Mouse (Mus musculus): ENCODE results near the gene Tex2. TPM values are rescaled to one million over a fixed set of nuclear protein-coding genes. Genes with fewer than 3 reads are reported as not detected.

Gene Tex2
- polyA plus RNA-seq, 1 experiment from 2014 or later: 11.5 TPM

DNA sequence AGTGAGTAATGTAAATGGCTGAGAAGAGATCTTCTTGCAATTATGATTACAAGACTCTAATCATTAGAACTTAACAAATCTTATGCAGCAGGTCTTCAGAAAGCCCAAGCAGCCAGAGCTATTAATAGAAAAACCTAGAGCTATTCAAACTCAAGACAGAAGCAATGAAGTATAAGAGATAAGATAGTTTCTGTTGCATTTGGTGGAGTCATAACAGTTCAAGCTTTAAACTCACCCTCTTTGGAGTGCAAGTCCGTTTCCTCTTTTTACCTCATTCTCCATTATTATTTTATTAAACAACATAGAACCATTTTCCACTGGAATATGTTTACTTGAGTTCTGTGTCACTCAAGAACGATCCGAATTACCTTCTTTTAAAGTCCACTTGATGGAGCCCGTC, 154.7 kb downstream of the Tex2 start:
- H3K4me3 ChIP-seq (ENCODE audit: low read length): no peak overlapping the region
- WGBS: 86% methylated on average over 4 of the region's 4 CpGs
- no peaks in the 10 kb centered on the region for H3K27me3 ChIP-seq (ENCODE audit: control insufficient read depth, insufficient read depth, low read depth, low read length)
- H3K4me2 ChIP-seq (ENCODE audit: low read depth, low read length): no peak overlapping the region
- H3K9ac ChIP-seq (ENCODE audit: low read length): no peak overlapping the region
- no peaks in the 10 kb centered on the region for H3K9me3 ChIP-seq (ENCODE audit: control insufficient read depth, low read length)
- H3K4me1 ChIP-seq (replicated peaks; ENCODE audit: control insufficient read depth, insufficient read depth, low read length): no peaks in the 10 kb centered on the region
- H3K36me3 ChIP-seq (ENCODE audit: control insufficient read depth, insufficient read depth, low read length): no peaks in the 10 kb centered on the region
- H3K27ac ChIP-seq (ENCODE audit: low read length): no peak overlapping the region
- ATAC-seq (ENCODE audit: low read depth): no peak

Other genes starting within 250 kb of the Tex2 start
- gene Prr29, start 248.0 kb downstream of the Tex2 start, polyA plus RNA-seq (2015; fragmentation: Nextera tagmentation; extraction: Ambion mirVana): 2.0 and 4.4 TPM in 2 replicates
- 108 and 126 TPM in 2 replicates for gene Icam2, start 225.3 kb downstream of the Tex2 start, polyA plus RNA-seq (2015; fragmentation: Nextera tagmentation; extraction: Ambion mirVana)
- gene Ern1, start 125.6 kb downstream of the Tex2 start, polyA plus RNA-seq (2015; fragmentation: Nextera tagmentation; extraction: Ambion mirVana): 5.5 and 5.8 TPM in 2 replicates
- 140 and 151 TPM in 2 replicates for gene Pecam1, start 137.2 kb upstream of the Tex2 start, polyA plus RNA-seq (2015; fragmentation: Nextera tagmentation; extraction: Ambion mirVana)
- gene Milr1, start 137.8 kb upstream of the Tex2 start, polyA plus RNA-seq (2015; fragmentation: Nextera tagmentation; extraction: Ambion mirVana): 1.9 and 2.2 TPM in 2 replicates
- gene Polg2, start 166.1 kb upstream of the Tex2 start, polyA plus RNA-seq (2015; fragmentation: Nextera tagmentation; extraction: Ambion mirVana): 9.0 and 9.9 TPM in 2 replicates
- 352 and 357 TPM in 2 replicates for gene Ddx5, start 175.8 kb upstream of the Tex2 start, polyA plus RNA-seq (2015; fragmentation: Nextera tagmentation; extraction: Ambion mirVana)
- 21.8 and 22.6 TPM in 2 replicates for gene Cep95, start 175.8 kb upstream of the Tex2 start, polyA plus RNA-seq (2015; fragmentation: Nextera tagmentation; extraction: Ambion mirVana)

Data from lung, embryonic 16.5 days (tissue).